Mouse (Mus musculus): Measurements from ENCODE around the gene Smim5. TPM values are rescaled to one million over a fixed set of nuclear protein-coding genes. Genes with fewer than 3 reads are reported as not detected.
"Not testable (repeated sequence)": the region's sequence is repeated elsewhere in the genome, so short reads cannot be mapped to it uniquely, and the experiment has no call there.

Gene Smim5
- total RNA-seq (2014; rRNA removed) (2.0 and 2.5 TPM in 2 replicates), polyA plus RNA-seq (2015; fragmentation: Nextera tagmentation; extraction: Ambion mirVana) (2.7 and 3.7 TPM in 2 replicates)

- no peaks in the 10 kb centered on the region for H3K4me1 ChIP-seq (ENCODE audit: insufficient read depth, low read length)
- ATAC-seq (no peak), DNase-seq (ENCODE audit: low spot score) (peak; percentile 21)
- H3K27ac ChIP-seq = no peak within 1 kb of the TSS
- H3K4me3 ChIP-seq (ENCODE audit: low read length) = no peak within 1 kb of the TSS
- H3K9me3 ChIP-seq (ENCODE audit: low read length) = no peaks in the 10 kb centered on the region
- 38% methylated on average over 16 of the region's 16 CpGs for WGBS
- no peak within 1 kb of the TSS for H3K9ac ChIP-seq (replicated peaks; ENCODE audit: low read length)
- no peak within 1 kb of the TSS for H3K4me2 ChIP-seq (ENCODE audit: low read depth, low read length)
- peaks cover under 1% of the 10 kb centered on the region; the same call in 1 of the 2 replicates for H3K36me3 ChIP-seq (ENCODE audit: insufficient read depth, low read length)
- 0 out of 2 replicates have a peak, but pooled peaks have one; percentile 9 for TF ChIP-seq CTCF (IDR thresholded peaks at IDR 0.05; ENCODE audit: low read depth)
- H3K27me3 ChIP-seq (ENCODE audit: insufficient read depth, low read length) = no peaks in the 10 kb centered on the region
Observed at GRCm38 (mm10) chr11:115899486-115900266, at the start of gene Smim5. Gene Smim5, plus strand, starts transcription at chr11:115899966.

GRCm38 (mm10) chr11:115854674-115855073, 45.1 kb upstream of the Smim5 start:
- no peaks in the 10 kb centered on the region for H3K9me3 ChIP-seq (ENCODE audit: low read length)
- no peak for DNase-seq (ENCODE audit: low spot score)
- peaks cover 17% of the 10 kb centered on the region; the same call in 1 of the 2 replicates for H3K27me3 ChIP-seq (ENCODE audit: insufficient read depth, low read length)
- no peak overlapping the region for H3K4me3 ChIP-seq (ENCODE audit: low read length)
- ATAC-seq = no peak
- no peak overlapping the region for H3K27ac ChIP-seq
- no peak overlapping the region for H3K4me2 ChIP-seq (ENCODE audit: low read depth, low read length)
- no peak overlapping the region for H3K9ac ChIP-seq (replicated peaks; ENCODE audit: low read length)
- TF ChIP-seq CTCF (IDR thresholded peaks at IDR 0.05; ENCODE audit: low read depth) = no peak
- 0 out of 2 replicates have a peak, but pooled peaks cover 4% of the 10 kb centered on the region for H3K4me1 ChIP-seq (ENCODE audit: insufficient read depth, low read length)
- 71% methylated on average over 6 of the region's 6 CpGs for WGBS
- no peaks in the 10 kb centered on the region for H3K36me3 ChIP-seq (ENCODE audit: insufficient read depth, low read length)

- not testable (repeated sequence) for H3K4me2 ChIP-seq (ENCODE audit: low read depth, low read length); H3K4me3 ChIP-seq (ENCODE audit: low read length); H3K4me1 ChIP-seq (ENCODE audit: insufficient read depth, low read length); ATAC-seq; H3K36me3 ChIP-seq (ENCODE audit: insufficient read depth, low read length); H3K9me3 ChIP-seq (ENCODE audit: low read length); H3K9ac ChIP-seq (replicated peaks; ENCODE audit: low read length); DNase-seq (ENCODE audit: low spot score); H3K27ac ChIP-seq
- 89% methylated on average over 4 of the region's 4 CpGs for WGBS
- peaks cover 31% of the 10 kb centered on the region for H3K27me3 ChIP-seq (ENCODE audit: insufficient read depth, low read length)
Observed at GRCm38 (mm10) chr11:115857146-115857545, 42.6 kb upstream of the Smim5 start.

- Histone ChIP-seq H3K4me1 (ENCODE audit: insufficient read depth, low read length) (0 out of 2 replicates have a peak, but pooled peaks cover 4% of the 10 kb centered on the region), H3K27ac (no peak overlapping the region), H3K27me3 (ENCODE audit: insufficient read depth, low read length) (peaks cover 32% of the 10 kb centered on the region), H3K9ac (replicated peaks; ENCODE audit: low read length) (no peak overlapping the region), H3K36me3 (ENCODE audit: insufficient read depth, low read length) (no peaks in the 10 kb centered on the region), H3K4me3 (ENCODE audit: low read length) (no peak overlapping the region), H3K4me2 (ENCODE audit: low read depth, low read length) (no peak overlapping the region), H3K9me3 (ENCODE audit: low read length) (no peaks in the 10 kb centered on the region)
- no peak for TF ChIP-seq CTCF (IDR thresholded peaks at IDR 0.05; ENCODE audit: low read depth)
- ATAC-seq (no peak), DNase-seq (ENCODE audit: low spot score) (no peak)
- 37% methylated on average over 13 of the region's 13 CpGs for WGBS
Observed at GRCm38 (mm10) chr11:115857936-115858335, 41.8 kb upstream of the Smim5 start.

- ATAC-seq (no peak), DNase-seq (ENCODE audit: low spot score) (no peak)
- H3K9ac ChIP-seq (replicated peaks; ENCODE audit: low read length) = no peak within 1 kb of the TSS; the same call in 1 of the 2 replicates
- 0 out of 2 replicates have a peak, but pooled peaks cover 4% of the 10 kb centered on the region for H3K4me1 ChIP-seq (ENCODE audit: insufficient read depth, low read length)
- H3K36me3 ChIP-seq (ENCODE audit: insufficient read depth, low read length) = no peaks in the 10 kb centered on the region
- no peaks in the 10 kb centered on the region for H3K9me3 ChIP-seq (ENCODE audit: low read length)
- H3K27me3 ChIP-seq (ENCODE audit: insufficient read depth, low read length) = peaks cover 32% of the 10 kb centered on the region
- peak within 1 kb of the TSS; percentile 29 for H3K4me3 ChIP-seq (ENCODE audit: low read length)
- TF ChIP-seq CTCF (IDR thresholded peaks at IDR 0.05; ENCODE audit: low read depth) = no peak
- WGBS = 14% methylated on average over 27 of the region's 27 CpGs
- peak within 1 kb of the TSS; percentile 47 for H3K4me2 ChIP-seq (ENCODE audit: low read depth, low read length)
- no peak within 1 kb of the TSS for H3K27ac ChIP-seq
Observed at GRCm38 (mm10) chr11:115858354-115858753, 41.4 kb upstream of the Smim5 start, which contains the start of gene Myo15b. Gene Myo15b, plus strand, starts transcription at chr11:115858406.

GRCm38 (mm10) chr11:115859143-115859945, 40.4 kb upstream of the Smim5 start:
- Histone ChIP-seq H3K27me3 (ENCODE audit: insufficient read depth, low read length) (peaks cover 32% of the 10 kb centered on the region), H3K4me2 (ENCODE audit: low read depth, low read length) (peak overlapping the region; percentile 47), H3K27ac (no peak overlapping the region), H3K4me1 (ENCODE audit: insufficient read depth, low read length) (0 out of 2 replicates have a peak, but pooled peaks cover 4% of the 10 kb centered on the region), H3K9me3 (ENCODE audit: low read length) (no peaks in the 10 kb centered on the region), H3K36me3 (ENCODE audit: insufficient read depth, low read length) (no peaks in the 10 kb centered on the region), H3K4me3 (ENCODE audit: low read length) (peak overlapping the region; percentile 29), H3K9ac (replicated peaks; ENCODE audit: low read length) (no peak overlapping the region; the same call in 1 of the 2 replicates)
- DNase-seq (ENCODE audit: low spot score) = peak; percentile 87
- peak; percentile 89 for ATAC-seq
- 2% methylated on average over 51 of the region's 75 CpGs for WGBS
- peak; percentile 60 for TF ChIP-seq CTCF (IDR thresholded peaks at IDR 0.05; ENCODE audit: low read depth)

All from hindbrain, postnatal 0 days (tissue).